Mouse (Mus musculus): ENCODE measurements at regions not wholly inside any gene's neighbourhood (a gene's known extent, or its start where the extent isn't known, plus 50 kb on each side); places are given as distances from the start of the nearest gene placed in this dataset.

- TF ChIP-seq EP300 (IDR thresholded peaks at IDR 0.05; ENCODE audit: low read depth) (no peak), CTCF (IDR thresholded peaks at IDR 0.05; ENCODE audit: low read depth) (no peak)
These were observed 272.2 kb downstream of the Sec61b start for GRCm38 (mm10) chr4:47746498-47747190.
